Mouse (Mus musculus) thymus, postnatal 4 days (tissue): Measurements from ENCODE around the gene Dnah7b.
"Not testable (repeated sequence)": the region's sequence is repeated elsewhere in the genome, so short reads cannot be mapped to it uniquely, and the experiment has no call there.

ENCODE experiments used
- DNase-seq: peaks from one replicate; pipeline ENCODE4 v3.0.0; 2021

Dnah7b gene

DNA sequence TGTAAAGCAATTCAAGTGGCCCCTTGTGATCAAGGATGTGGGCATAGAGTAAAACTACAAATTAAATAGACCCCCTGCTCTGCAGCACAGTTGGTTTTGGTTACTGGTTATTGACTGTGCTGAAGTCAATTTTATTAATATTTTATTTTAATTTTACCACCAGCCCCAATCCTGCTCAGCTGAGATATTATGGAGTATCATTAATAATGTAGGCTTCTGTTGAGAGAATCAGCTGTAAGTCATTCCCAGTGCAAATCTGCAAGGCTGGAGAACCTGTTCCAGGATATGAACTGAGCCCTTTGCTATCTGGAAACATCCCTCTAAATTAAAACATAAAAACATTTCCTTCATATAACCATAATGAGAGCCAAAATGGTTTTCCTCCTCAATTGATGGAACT, 259.8 kb downstream of the Dnah7b start:
- DNase-seq: not testable (repeated sequence)

DNA sequence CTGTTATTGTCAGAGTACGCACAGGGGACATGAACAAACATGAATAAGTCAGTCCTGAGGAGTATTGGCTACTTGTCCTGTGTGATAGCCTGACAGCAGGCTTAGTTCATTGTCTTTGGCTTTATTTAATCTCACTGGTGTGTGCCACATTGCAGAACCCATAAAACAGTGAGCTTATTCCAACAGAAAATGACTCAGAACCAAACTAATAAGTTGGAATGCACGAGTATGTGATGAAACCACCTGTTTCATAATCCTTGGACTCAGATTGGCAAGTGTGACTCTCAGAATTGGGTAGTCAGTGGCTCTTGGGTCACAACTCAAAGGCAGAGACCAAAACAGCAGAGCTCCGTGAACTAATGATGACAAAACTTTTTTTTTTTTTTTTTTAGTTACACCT, 279.2 kb downstream of the Dnah7b start:
- DNase-seq: not testable (repeated sequence)

DNA sequence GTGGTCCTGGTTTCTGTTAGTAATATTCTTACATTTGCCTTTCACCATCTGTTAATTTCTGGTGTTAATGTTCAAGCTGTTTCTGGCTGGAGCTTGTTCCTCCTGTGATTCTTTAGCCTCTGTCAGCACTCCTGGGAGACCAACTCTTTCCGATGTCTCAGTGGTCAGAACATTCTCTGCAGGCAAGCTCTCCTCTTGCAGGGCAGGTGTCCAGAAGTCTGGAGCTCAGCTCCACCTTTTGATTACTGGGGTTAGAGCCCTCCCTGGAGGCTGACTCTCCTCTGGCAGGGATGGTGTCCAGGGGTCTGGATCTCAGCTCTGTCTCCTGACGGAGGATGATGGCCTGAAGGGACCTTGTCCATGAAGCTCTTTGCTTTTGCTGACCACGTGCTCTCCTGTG, 314.5 kb downstream of the Dnah7b start:
- DNase-seq: not testable (repeated sequence)

DNA sequence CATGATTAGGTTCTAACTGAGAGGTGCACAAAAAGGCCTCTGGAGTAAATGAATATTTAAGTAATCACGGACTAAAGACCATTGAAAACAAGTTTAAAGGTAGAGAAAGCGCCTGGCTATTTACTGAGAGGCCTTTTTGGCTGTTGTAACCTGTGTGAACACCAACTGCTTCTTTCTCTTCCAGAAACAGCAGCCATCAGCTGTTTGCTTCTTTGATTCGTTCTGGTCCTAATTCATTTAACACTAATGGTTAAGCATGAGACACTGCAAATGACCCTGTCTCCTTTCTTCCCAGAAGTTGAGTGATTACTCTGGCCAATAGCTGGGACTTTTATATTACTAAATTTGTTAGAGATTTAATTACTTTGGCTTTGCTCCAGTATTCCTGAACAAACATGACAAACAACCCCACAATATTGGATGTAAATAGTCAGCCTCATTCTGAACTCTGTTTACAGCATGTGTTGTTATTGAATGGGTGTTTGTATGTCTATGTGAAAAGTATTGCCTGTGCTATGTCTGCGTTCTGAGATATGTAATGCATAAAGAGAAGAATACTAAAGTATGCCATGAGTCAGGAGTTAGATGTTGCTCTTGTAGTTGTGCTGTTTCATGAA, 328.7 kb downstream of the Dnah7b start:
- DNase-seq: not testable (repeated sequence)

DNA sequence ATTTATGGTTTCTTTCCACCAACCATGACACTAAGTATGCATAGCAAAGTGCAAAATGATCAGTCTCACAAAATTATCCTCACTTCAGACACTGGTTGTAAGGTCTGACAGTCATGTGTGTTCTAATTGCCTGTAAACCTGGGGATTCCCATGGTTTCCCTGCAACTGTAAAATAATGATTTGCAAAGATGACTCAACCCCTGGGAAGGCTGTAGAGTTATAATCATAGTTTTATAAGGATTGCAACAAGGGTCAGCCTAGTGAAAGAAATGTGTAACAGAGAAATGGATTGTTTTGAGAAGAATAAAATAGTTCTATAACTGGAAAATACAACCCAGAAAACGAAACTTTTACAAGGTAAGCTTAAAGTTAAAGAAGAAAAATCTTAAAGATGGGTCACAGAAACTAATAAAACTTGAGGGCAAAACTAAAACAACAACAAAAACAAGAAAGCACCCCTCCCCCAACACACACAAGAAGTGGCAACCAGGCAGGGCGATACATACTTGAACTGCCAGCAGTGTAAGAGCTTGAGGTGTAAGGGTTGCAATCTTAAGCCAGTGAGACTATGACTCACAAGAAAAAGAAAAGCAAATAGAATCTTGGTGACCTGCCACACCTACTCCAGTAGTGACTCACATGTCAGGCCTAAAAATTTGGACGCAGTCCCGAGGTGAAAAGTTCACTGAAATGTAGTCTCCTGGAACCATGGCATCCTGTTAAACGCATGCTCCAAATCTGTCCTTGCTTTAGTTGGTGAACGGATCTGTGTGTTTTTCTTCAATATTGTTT, 342.4 kb downstream of the Dnah7b start:
- no peak for DNase-seq

DNA sequence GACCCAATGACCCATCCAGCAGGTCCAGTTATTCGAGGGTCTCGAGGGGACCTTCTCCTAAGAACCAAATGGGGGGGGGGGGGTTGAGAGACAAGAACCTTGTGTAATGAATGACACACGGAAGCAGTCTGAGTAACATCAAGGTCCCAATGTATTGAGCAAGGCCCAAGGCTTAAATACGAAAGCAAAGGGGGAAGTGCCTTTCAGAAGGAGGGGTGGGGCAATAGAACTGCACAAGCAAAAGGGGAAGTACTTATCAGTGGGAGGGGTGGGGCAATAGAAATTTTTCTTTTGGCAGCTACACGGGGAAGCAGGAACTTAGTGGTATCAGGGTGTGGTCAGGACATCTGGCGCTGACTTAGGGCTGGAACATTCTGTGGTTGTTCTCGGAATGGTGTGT, 348.7 kb downstream of the Dnah7b start:
- DNase-seq: not testable (repeated sequence)

DNA sequence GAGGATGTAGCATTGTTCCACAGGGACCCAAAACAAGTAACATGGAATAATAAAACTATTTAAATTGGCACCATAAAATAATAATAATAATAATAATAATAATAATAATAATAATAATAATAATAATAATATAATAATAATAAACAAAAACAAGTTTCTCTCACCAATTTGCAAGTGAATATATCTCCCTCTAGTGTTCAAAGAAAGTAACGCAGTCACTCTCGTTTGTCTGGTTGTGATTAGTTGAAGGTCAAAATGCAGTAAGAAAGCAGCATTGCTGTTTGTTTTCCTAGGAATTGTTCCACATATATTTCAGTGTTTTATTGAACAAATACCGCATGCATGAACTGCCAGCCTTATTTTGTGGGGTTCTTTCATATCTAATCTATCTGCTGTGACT, 350.8 kb downstream of the Dnah7b start:
- not testable (repeated sequence) for DNase-seq

DNA sequence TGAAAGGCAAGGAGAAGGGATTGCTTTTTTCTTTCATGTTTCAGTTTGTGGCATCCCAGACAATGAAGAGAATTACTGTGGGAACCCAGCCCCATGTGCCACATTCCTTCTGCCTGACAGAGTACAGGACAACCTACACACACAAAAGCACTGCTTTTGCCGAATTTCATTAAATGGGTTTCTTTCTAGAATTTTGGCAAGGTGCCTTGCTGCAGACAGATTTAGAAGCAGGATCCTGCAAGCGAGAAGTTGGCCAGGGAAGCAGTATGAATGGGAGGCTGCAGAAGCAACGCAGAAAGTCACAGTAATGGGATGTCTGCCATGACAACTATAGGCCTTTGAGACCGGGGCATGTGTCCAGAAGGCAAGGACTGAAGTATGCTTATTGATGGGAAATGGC, 352.9 kb downstream of the Dnah7b start:
- not testable (repeated sequence) for DNase-seq
